Mouse (Mus musculus): ENCODE data around the gene Meox1.

DNA sequence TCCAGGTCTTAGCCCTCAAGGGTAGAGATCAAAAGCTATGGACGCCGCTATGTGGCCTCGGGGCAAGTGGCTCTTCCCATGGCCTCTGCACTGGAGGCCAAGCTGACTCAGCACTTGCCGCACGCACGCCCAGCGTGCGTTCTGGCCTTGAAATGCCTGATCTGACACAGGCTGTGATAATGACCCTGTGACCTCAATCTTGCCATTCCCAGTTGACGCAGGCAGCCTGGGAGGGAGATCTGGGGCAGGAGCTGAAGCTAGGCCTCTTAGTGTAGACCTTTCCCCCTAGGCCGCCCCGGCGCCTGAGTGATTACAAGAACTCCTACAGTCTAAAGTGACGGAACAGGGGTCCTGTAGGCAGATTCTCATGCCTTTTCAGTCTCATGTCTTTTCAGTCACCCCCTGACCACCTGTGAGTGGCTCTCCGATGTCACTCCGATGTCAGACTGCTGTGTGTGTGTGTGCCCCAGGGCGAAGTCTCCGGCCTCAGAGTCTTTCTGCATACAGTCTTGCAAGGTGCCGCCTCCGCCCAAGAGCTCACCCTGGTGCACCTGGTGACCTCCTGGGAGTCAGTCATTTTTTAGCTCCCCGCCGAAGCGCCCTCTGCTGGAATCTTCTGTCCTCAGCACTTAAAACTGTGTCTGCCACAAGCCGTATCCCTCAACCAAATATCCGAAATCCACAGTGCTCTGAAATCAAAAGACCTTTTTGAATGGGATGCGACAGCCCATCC is 34.0 kb upstream of the Meox1 start:
- no peak for TF ChIP-seq POLR2A (IDR thresholded peaks at IDR 0.05; ENCODE audit: low read depth, low read length)
- peak; percentile 59 for TF ChIP-seq CTCF (conservative IDR thresholded peaks at IDR 0.05; ENCODE audit: insufficient read depth, insufficient read length, low read depth, low read length)
